Mouse (Mus musculus) fibroblast of lung, adult 2 months (primary cell): ENCODE results near the gene Skp1a.

ENCODE experiments used
- DNase-seq: peaks from one replicate; pipeline ENCODE4 v3.0.0-alpha.2; 2011; ENCODE audit warnings: low read depth

Skp1a gene

DNA sequence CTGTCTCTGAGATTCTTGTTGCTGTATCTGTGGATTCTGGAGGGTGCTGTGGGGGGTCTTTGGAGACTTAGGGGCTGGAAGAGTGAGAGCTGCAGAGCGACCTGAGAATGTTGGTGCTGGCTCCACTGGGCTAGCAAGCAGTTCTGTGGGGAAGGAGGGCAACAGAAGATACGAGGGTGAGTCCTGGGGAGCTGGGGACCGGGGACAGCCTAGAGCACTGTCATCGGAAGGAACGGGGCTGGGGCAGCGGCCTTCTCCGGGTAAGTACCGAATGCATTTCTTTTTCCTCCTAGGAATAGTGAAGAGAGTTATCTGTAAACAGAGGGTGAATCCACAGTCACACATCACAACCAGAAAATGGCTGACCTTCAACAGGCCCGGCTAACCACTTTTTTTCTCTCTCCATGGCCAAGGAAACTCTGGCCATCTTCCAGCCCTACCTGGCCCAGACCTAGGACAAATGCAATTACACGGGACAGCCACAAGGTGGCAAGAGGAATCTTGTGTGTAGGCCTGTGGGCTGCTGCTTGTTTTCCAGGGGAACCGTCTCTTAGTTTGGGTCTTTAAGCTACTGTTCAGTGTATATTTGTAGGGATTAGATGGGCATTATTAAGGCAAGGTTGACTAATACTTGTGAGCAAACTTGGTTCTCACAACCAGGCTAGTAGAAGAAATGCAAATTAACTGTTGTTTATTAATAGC lies 22.0 kb downstream of the Skp1a start:
- no peak for DNase-seq

GRCm38 (mm10) chr11:52255077-52255476 lies 23.3 kb downstream of the Skp1a start:
- DNase-seq, result no peak

DNA sequence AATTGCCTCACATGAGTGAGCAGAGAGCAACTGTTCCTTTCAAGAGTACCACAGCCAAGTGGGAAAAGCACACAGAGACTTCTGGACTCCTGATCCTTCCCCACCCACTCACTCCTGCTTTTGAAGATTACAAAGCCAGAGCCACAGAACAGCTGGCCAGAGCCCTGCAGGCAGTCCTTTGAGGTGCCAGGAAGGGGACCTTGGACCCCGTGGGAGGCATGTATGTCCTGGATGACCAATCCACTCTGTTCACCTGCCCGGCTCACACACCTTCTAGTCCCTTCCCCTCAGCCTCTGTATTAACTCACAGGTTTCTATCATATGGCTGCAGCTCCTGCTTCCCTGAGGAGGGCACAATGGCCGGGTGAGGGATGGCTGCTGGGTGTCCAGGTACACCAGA lies 25.6 kb downstream of the Skp1a start:
- no peak for DNase-seq

DNA sequence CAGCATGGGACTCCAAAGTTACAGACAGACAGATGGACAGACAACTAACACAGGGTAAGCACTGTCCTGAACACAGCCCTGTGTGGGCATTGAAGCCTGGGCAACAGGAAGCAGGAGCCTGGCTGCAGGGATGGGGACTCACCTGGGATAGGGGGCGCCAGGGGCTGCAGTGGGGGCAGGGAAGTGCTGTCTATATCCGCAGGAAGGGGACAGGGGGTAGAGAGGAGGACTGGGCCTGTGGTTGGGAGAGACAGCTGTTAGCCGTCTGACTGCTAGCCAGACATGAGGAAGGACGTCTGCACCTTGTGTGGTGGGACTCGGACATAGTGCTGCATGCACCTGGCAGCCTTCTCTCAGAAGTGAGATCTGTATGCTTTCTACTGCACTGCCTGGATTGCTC lies 26.9 kb downstream of the Skp1a start:
- DNase-seq, result no peak

DNA sequence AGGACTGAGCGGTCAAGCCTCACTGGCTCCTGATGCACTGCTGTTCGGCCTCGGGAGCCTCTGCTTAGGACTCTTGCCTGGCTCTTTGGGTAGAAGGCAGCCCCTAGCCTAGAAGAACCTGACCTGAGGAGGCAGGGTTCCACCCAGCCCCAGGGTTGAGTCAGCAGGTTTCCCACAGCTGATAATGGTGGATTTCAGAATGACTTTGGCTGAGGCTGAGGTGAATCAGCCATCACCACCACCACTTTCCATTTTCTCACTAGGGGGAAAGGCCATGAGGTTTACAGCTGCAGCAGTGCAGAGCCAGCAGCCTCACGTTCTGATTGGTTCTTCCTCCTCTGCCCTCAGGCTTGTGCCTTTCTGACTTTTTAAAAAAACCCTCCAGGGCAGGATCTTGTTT lies 29.1 kb downstream of the Skp1a start:
- DNase-seq, result peak; percentile 94

DNA sequence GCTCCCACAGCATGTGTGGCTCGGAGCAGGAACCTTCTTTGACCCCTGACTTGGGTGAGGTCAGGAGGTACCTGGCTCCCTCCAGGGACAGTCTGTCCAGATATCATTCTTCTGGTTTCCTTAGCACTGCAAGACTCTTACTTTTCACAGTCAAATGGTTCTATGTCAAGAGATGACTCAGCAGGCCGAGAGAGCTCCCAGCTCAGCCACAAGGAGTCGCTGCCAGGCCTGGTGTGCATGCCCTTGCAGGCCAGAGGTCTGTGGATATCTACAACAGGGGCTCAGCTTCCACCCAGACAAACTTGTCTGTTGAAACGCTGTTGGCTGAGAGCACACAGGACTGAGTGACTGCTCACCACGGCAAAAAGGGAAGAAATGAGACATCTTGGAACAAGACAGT lies 30.1 kb downstream of the Skp1a start:
- DNase-seq, result peak; percentile 76

GRCm38 (mm10) chr11:52262338-52262737 lies 30.5 kb downstream of the Skp1a start:
- no peak for DNase-seq

DNA sequence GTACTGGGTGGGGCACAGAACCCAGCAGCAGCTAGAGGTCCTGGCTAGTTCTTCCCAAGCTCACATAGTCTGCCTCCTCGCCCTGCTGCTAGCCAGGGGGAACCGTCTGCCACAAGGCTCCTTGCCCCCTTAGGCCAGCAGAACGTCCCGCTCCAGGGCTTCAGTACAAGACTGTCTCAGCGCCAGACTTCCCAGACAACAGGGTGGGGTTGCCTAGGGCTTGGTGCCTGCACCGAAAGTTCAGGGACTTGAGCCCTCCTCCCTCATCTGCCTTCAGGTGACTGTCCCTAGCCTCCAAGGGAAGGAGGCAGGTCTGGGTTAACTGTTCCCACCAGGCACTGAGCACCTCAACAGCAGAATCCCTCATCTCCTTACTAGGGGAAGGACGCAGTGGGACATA lies 33.1 kb downstream of the Skp1a start:
- DNase-seq, result no peak

GRCm38 (mm10) chr11:52265616-52266307 lies 34.0 kb downstream of the Skp1a start:
- no peak for DNase-seq

DNA sequence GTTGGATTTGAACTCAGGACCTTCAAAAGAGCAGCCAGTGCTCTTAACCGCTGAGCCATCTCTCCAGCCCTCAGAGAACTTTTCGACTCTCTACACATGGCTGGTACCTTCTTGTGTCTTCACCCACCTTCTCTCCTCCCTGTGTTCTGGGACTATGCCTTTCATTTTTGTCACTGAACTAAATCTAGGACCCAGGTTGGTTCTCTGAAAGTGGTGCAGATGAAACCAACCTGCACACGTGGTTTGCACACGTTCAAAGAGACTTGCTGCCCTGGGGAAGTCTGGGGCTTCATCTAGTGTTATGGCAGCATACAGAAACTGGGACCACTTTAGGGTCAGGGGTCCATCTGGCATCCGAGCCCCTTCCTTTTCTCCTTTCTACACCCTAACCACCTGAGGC lies 35.5 kb downstream of the Skp1a start:
- DNase-seq, result no peak

GRCm38 (mm10) chr11:52268104-52268835 lies 36.5 kb downstream of the Skp1a start:
- DNase-seq, result no peak

DNA sequence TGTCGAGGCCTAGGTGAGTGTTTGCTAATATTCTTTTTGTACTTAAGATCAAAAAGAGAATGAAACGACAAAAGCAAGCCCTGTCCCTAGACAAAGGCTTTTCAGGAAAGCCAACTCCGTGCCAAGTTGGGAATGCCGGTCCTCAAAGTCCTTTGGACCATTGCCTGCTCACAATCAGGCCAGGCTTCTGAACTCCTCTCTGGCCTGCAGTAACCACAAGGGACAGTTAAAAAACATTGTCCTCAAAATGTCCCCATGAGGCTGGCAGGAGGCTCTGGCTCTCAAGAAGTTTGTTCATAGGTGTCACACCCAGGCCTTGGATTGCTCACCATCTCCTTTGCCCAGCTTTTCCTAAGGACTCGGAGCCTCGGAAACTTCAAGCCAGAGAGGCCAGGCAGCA lies 38.0 kb downstream of the Skp1a start:
- DNase-seq, result no peak

GRCm38 (mm10) chr11:52271765-52272495 lies 40.1 kb downstream of the Skp1a start:
- DNase-seq, result no peak

DNA sequence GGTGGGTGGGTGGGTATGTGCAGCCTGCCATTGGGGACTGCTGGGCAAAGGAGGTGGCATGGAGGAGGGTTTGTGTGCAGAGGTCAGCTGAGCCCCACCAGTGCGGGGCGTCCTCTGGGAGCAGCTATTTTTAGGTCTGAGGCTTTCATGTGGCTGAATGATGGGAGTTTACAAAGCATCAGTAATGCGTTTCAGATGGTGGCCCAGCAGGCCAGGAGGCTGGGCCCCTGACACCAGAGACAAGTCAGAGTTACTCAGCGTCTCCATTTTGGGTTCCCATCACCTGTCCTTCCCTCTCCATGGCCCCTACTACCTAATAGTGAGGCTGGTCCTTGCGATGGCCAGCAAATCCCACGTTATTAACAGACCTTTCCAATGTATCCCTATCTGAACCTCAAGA lies 40.8 kb downstream of the Skp1a start:
- DNase-seq, result no peak

GRCm38 (mm10) chr11:52273183-52273941 lies 41.6 kb downstream of the Skp1a start:
- no peak for DNase-seq

DNA sequence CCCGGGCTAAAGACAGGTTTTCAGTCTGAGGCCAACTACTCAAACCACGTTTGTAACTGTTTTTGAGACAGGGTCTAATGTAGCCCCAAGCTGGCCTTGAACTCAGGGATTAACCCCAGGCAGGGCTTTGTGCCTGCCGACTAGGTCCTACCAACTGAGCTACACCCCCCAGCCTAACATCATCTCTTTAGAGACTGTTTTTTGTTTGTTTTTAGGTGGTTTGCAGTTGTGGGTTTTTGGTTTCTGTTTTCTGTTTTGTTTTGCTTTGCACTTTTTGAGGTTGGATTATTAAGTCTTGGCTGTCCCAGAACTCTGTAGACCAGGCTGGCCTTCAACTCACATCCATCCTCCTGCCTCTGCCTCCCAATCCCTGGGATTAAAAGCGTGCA lies 42.1 kb downstream of the Skp1a start:
- no peak for DNase-seq

DNA sequence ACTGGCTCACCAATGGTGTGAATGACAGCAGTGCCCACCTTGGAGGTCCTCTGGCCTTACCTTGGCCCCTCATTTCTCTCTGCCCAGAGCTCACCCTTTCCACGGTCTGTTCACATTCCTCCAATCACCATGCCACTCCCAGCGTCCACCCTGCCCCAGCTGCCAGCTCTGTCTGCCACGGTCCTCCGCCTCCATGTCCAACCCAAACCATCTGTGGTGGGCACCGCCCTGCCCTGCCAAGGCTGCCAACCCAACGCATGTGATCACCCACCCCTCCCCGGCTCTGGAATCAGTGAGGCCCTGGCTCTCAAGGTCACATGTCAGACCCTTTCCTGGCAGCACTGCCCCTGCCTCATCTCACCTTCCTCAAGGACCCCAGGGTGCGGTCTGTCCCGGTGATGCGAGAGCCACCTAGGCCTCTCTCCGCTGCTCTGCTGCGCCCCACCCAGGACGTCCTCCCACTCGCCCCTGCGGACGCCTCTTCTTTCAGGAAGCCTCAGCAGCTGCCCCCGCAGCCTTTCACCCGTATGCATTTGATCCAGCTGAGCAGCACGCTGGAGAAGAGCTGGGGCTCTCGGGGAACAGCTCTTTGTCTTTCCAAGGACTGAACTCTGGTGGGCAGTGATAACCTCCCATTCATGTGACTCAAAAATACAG lies 42.8 kb downstream of the Skp1a start:
- no peak for DNase-seq

- DNase-seq, result no peak
Observed at GRCm38 (mm10) chr11:52275366-52275765, 43.6 kb downstream of the Skp1a start.

DNA sequence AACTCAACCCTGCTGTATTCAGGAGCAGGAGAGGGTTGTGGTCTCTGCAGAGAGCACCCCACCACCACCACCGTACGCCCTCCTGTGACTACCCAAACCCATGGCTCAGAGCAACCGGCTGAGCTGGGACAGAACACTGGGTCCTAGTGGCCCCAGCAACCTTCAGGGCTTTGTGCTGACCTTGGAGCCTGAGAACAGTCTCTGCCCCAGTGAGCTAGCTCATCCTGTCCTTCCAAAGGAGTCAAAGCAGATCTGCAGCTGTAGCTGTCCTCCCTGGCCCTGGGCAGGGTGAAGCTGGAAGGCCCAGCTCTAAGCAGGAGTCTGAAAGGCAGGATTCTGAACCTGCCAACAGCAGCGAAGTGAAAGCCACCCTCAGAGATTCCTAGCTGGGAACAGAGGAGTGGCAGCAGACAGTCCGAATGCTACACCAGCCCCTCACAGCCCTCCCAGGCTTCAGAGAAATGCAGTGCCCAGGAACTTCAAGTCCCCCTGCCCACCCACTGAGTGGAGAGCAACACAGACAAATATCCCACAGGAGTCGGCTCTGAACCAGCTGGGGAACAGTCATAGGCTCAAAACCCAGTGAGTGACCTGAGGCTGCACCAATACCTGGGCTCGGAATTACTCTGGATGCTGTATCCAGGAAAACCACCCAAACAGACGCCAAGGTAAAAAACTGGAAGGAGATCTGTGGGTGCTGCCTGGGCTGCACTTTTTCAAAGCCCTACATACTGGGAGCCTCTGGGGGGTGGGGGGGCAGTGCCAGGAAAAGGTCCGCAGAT lies 44.2 kb downstream of the Skp1a start:
- DNase-seq, result no peak

DNA sequence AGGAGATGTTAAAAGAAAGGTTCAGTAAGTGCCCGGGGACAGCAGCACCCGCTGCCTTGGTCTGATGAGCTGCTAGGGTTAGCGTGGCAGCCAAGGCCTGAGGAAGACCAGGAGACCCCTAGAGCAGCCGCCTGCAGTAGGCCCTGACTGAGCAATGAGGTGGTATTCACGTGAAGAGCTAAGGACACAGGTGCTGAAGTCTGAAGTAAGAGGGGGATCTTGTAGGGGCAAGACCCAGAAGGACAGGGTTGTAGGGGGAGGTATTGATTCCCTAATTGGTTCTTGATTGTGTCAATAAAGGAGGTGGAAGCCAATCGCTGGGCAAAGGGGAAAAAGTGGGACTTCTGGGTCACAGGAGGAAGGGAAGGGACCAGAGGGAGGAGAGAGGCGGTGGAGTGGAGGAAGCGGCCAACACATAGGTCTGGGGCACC lies 45.2 kb downstream of the Skp1a start:
- DNase-seq, result no peak
